Mouse (Mus musculus) hindbrain, embryonic 11.5 days (tissue): Measurements from ENCODE around the gene Ntsr1. TPM values are rescaled to one million over a fixed set of nuclear protein-coding genes. Genes with fewer than 3 reads are reported as not detected.

Experiments
- ATAC-seq: fragments of 200-750 bp; cut with Nextera tagmentation; 2 replicates; pipeline ENCODE4 v1.8.0; 2017; ENCODE audit warnings: mild to moderate bottlenecking, moderate TSS enrichment, moderate library complexity; ENCODE audit not compliant: low FRiP score
- DNase-seq: peaks from one replicate; pipeline ENCODE4 v3.0.0-alpha.2; 2015; ENCODE audit warnings: low spot score
- H3K27ac ChIP-seq: fragments of 300-500 bp; sonication (generic); 2 replicates; pipeline ENCODE4 v1.5.1; 2014; ENCODE audit warnings: mild to moderate bottlenecking, low read depth, low read length
- H3K27me3 ChIP-seq: fragments of 300-500 bp; sonication (generic); 2 replicates; pipeline ENCODE4 v1.6.1; 2014; ENCODE audit warnings: mild to moderate bottlenecking, low read length, moderate library complexity, mixed read lengths; ENCODE audit not compliant: control insufficient read depth, insufficient read depth
- H3K36me3 ChIP-seq: fragments of 300-500 bp; sonication (generic); 2 replicates; pipeline ENCODE4 v1.6.1; 2014; ENCODE audit warnings: mild to moderate bottlenecking, low read length, moderate library complexity, mixed read lengths; ENCODE audit not compliant: control insufficient read depth, insufficient read depth
- H3K4me1 ChIP-seq: fragments of 300-500 bp; sonication (generic); replicated peaks from 2 replicates; pipeline ENCODE4 v1.6.1; 2014; ENCODE audit warnings: low read length, mixed read lengths; ENCODE audit not compliant: control insufficient read depth, insufficient read depth
- H3K4me2 ChIP-seq: fragments of 300-500 bp; sonication (generic); replicated peaks from 2 replicates; pipeline ENCODE4 v1.6.1; 2014; ENCODE audit warnings: mild to moderate bottlenecking, low read depth, low read length
- H3K4me3 ChIP-seq: fragments of 300-500 bp; sonication (generic); 2 replicates; pipeline ENCODE4 v1.5.1; 2014; ENCODE audit warnings: low read depth, low read length
- H3K9ac ChIP-seq: fragments of 300-500 bp; sonication (generic); 2 replicates; pipeline ENCODE4 v1.6.1; 2014; ENCODE audit warnings: low read depth, low read length
- H3K9me3 ChIP-seq: fragments of 300-500 bp; sonication (generic); 2 replicates; pipeline ENCODE4 v1.6.1; 2016; ENCODE audit warnings: low read length; ENCODE audit not compliant: control insufficient read depth
- WGBS: fragments of 180-500 bp; shearing (Covaris S2); extraction: QIAGEN DNeasy Blood & Tissue Kit; methylation state at CpG from one replicate; pipeline ENCODE4 v1.1.7; 2014; 5-methylcytosine and 5-hydroxymethylcytosine counted together
- polyA plus RNA-seq: library from polyadenylated mRNA; unstranded; fragments of >200 nt; fragmentation: Nextera tagmentation; extraction: Ambion mirVana; gene quantifications from 2 replicates; pipeline ENCODE4 v1.2.1, GENCODE M21; 2014

Ntsr1 gene
- polyA plus RNA-seq, 1 experiment from 2014 or later, result 0.15 TPM

DNA sequence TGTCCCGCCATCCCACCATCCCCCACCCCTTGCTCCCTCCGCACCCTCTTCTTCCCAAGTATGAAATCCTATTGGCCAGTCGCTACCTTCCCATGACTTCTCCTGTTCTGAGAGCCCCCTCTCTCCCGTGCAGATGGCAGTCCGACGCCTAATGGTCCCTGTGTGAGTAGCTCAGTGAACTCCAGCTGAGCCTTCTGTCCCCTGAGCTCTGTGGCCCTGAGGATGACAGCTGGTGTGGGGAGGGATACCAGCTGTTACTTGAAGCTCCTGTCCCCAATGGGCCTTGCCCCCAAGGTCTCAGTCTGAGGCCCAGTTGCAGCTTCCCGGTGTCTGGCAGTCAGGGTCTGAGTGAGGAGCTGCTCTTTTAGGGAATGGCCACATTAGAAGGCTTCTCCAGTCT, 33.3 kb upstream of the Ntsr1 start:
- peak; percentile 66 for ATAC-seq
- 49% methylated on average over 7 of the region's 7 CpGs for WGBS
- H3K36me3 ChIP-seq, result no peaks in the 10 kb centered on the region
- 0 out of 2 replicates have a peak, but pooled peaks cover 2% of the 10 kb centered on the region for H3K4me1 ChIP-seq
- H3K4me3 ChIP-seq, result no peak overlapping the region
- DNase-seq, result peak; percentile 57
- no peak overlapping the region for H3K9ac ChIP-seq
- H3K9me3 ChIP-seq, result no peaks in the 10 kb centered on the region
- no peak overlapping the region for H3K4me2 ChIP-seq
- 0 out of 2 replicates have a peak overlapping the region, but pooled peaks have one; percentile 18 for H3K27ac ChIP-seq
- no peaks in the 10 kb centered on the region for H3K27me3 ChIP-seq

DNA sequence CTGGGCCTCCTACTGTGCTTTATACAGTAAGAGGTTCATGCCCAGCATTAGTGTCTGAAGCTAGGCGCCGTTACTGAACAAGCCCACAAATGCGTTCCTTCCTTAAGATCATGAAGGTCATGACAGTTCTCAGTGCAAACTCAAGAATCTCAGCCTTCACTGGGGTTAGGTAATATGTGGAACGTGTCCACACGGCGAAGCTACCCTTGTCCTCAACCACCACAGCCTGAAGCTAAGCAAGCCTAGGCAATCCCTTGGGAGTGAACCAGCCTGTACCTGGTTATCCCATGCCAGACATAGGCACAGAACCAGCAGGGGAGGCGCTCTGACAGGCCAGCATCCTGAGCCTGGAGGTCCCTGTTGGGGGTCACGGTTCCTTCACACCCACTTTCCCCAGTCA, 30.9 kb upstream of the Ntsr1 start:
- DNase-seq, result no peak
- no peak for ATAC-seq
- Histone ChIP-seq H3K9ac (no peak overlapping the region), H3K4me3 (no peak overlapping the region), H3K4me1 (0 out of 2 replicates have a peak, but pooled peaks cover 2% of the 10 kb centered on the region), H3K4me2 (no peak overlapping the region), H3K27ac (no peak overlapping the region), H3K36me3 (no peaks in the 10 kb centered on the region), H3K27me3 (no peaks in the 10 kb centered on the region), H3K9me3 (no peaks in the 10 kb centered on the region)
- WGBS, result 89% methylated on average over 8 of the region's 8 CpGs

DNA sequence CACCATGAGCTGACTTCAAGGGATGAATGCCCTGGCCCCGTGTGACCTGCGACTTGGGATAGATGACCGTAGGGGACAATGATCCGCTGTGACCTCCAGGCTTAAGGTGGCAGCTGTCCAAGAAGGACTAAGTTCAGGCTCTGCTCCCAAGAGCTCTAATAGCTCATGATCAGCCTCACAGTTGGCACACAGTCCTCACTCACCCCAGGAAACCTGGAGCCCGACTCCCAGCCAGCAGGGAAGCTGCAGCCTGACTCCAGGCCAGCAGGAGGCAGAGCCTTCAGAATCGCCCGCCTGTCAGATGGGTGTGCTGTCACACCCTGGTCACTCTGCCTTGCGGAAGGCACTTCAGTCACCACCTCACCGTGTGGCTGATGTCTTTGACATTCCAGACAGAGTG, 30.0 kb upstream of the Ntsr1 start:
- DNase-seq, result no peak
- H3K4me2 ChIP-seq, result no peak overlapping the region
- H3K9ac ChIP-seq, result no peak overlapping the region
- no peak for ATAC-seq
- H3K27me3 ChIP-seq, result no peaks in the 10 kb centered on the region
- 0 out of 2 replicates have a peak, but pooled peaks cover 2% of the 10 kb centered on the region for H3K4me1 ChIP-seq
- no peak overlapping the region for H3K27ac ChIP-seq
- no peak overlapping the region for H3K4me3 ChIP-seq
- WGBS, result 68% methylated on average over 9 of the region's 9 CpGs
- no peaks in the 10 kb centered on the region for H3K36me3 ChIP-seq
- no peaks in the 10 kb centered on the region for H3K9me3 ChIP-seq

DNA sequence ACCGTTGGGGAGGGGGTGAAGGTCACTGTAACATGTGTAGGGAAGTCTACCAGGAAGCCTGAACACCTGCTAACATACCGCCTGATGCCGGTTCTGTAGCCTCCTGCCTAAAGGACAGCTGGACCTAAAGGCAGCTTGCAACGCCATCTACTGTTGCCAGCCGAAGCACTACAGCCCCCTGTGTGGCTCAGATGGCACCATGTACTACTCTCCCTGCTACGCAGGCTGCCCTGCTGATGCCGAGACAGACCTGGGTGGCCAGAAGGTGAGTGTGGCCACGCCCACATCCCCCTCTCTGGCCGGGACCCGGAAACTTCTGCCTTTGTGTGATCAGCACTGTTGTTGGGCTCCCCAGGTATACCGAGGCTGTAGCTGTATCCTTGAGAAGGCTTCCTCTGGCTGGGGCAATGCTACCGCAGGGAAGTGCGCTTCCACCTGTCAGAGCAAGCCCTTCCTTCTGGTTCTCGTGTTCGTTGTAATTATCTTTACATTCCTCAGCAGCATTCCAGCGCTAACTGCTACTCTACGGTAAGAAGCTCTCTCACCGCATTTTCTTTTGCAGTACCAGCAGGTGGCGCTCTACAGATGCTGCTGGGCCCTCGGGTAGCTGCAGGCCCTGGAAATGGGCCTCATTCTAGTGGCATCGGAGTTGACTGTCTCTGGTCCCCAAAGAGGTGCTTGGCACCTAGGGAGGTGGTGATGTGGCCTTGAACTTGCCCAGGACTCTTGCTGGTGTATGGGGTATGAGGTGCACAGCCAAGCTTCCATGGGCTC, 27.3 kb upstream of the Ntsr1 start:
- Histone ChIP-seq H3K36me3 (no peaks in the 10 kb centered on the region), H3K27ac (no peak overlapping the region), H3K4me3 (no peak overlapping the region), H3K4me1 (no peaks in the 10 kb centered on the region), H3K27me3 (no peaks in the 10 kb centered on the region), H3K9me3 (no peaks in the 10 kb centered on the region), H3K4me2 (no peak overlapping the region), H3K9ac (no peak overlapping the region)
- WGBS, result 7% methylated on average over 21 of the region's 21 CpGs
- peak; percentile 50; the same call in 1 of the 2 replicates for ATAC-seq
- peak; percentile 70 for DNase-seq

DNA sequence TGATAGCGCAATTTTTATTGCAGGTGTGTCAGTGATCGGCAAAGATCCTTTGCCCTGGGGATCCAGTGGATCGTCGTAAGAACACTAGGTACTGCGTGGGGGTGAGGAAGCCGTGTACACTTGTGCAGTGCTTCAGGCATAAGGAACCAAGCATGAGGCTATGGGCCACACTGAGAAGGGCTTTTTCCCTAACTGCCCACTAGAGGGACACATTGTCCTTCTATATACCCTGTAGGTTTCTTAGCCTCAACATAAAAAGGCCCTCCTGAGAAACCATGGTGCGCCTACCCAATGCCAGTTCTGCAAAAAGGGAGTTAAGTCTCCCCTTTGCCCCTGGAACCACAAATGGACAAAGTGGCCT, 26.7 kb upstream of the Ntsr1 start:
- DNase-seq (peak; percentile 84), ATAC-seq (peak; percentile 83)
- H3K9ac ChIP-seq, result no peak overlapping the region
- H3K36me3 ChIP-seq, result no peaks in the 10 kb centered on the region
- no peaks in the 10 kb centered on the region for H3K9me3 ChIP-seq
- H3K4me1 ChIP-seq, result no peaks in the 10 kb centered on the region
- H3K27ac ChIP-seq, result no peak overlapping the region
- no peaks in the 10 kb centered on the region for H3K27me3 ChIP-seq
- H3K4me3 ChIP-seq, result no peak overlapping the region
- no peak overlapping the region for H3K4me2 ChIP-seq
- WGBS, result 43% methylated on average over 7 of the region's 7 CpGs

DNA sequence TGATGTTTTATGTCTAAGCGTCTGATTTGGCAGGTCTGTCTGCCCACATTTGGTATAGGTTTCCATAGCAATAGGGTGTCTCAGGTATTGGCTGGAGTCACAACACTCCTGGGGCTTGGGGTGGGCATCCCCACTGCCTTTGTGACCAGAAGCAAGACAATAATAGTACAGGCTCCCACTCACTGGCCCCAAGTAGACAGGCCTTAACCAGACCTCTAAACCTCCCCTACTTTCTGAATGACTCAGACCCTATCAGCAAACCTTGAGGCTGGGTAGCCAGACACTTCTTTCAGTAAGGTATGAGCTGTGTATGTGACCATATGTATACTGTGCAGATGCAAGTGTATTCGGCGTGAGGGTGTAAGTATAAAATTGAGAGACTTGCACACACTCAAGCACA, 24.9 kb upstream of the Ntsr1 start:
- Histone ChIP-seq H3K4me3 (no peak overlapping the region), H3K4me2 (no peak overlapping the region), H3K36me3 (no peaks in the 10 kb centered on the region), H3K9ac (no peak overlapping the region), H3K4me1 (no peaks in the 10 kb centered on the region), H3K27me3 (no peaks in the 10 kb centered on the region), H3K9me3 (no peaks in the 10 kb centered on the region), H3K27ac (no peak overlapping the region)
- 91% methylated on average over 3 of the region's 3 CpGs for WGBS
- ATAC-seq (no peak), DNase-seq (no peak)

DNA sequence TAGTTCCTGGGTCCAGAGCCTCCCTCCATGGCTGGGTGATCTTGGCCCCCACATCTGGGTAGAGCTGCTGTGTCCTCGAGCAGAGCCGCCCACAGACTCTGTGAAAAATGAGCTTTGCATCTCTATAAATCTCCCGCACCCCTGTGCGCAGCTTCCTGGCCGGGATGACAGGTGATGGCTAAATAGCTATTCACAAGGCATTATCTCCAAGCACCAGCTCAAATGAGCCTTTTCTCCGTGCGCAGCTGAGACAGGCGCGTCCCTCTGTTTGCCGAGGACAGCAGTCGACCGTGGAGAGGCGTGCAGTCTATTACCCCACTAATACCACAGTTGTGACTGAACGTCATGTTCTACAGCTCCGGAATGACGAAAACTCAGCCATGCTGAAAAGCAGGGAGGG, 17.5 kb upstream of the Ntsr1 start:
- H3K4me1 ChIP-seq, result no peaks in the 10 kb centered on the region; the same call in 1 of the 2 replicates
- 0 out of 2 replicates have a peak overlapping the region, but pooled peaks have one; percentile 31 for H3K27ac ChIP-seq
- peak; percentile 84 for ATAC-seq
- H3K9ac ChIP-seq, result no peak overlapping the region
- H3K4me2 ChIP-seq, result peak overlapping the region; percentile 12; the same call in 1 of the 2 replicates
- no peaks in the 10 kb centered on the region for H3K9me3 ChIP-seq
- H3K27me3 ChIP-seq, result no peaks in the 10 kb centered on the region; the same call in 1 of the 2 replicates
- DNase-seq, result peak; percentile 60
- WGBS, result 22% methylated on average over 16 of the region's 16 CpGs
- H3K36me3 ChIP-seq, result no peaks in the 10 kb centered on the region
- no peak overlapping the region for H3K4me3 ChIP-seq

DNA sequence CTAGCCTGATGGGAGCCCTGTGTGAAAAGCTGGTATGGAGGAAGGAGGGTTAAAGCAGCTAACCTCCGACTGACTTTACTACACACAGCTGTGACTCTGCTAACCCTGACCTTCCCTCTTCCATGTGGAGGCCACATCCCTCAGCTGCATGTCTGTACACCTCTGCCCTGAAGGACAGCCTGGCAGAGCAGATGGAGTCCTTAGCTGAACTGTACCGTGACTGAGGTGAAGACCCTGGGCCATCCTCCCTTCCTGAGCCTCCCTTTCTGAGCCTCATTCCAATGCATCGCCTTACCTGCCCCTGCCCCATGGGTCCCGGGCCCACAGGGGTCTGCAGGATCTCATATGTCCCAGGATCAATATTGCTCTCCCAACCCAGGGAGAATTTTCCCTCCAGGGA, 14.9 kb upstream of the Ntsr1 start:
- Histone ChIP-seq H3K9me3 (no peaks in the 10 kb centered on the region), H3K9ac (no peak overlapping the region), H3K36me3 (no peaks in the 10 kb centered on the region), H3K4me3 (no peak overlapping the region), H3K4me1 (peaks cover 2% of the 10 kb centered on the region; the same call in 1 of the 2 replicates), H3K27me3 (no peaks in the 10 kb centered on the region; the same call in 1 of the 2 replicates), H3K4me2 (no peak overlapping the region), H3K27ac (0 out of 2 replicates have a peak overlapping the region, but pooled peaks have one; percentile 2)
- 55% methylated on average over 4 of the region's 4 CpGs for WGBS
- DNase-seq (no peak), ATAC-seq (no peak)

DNA sequence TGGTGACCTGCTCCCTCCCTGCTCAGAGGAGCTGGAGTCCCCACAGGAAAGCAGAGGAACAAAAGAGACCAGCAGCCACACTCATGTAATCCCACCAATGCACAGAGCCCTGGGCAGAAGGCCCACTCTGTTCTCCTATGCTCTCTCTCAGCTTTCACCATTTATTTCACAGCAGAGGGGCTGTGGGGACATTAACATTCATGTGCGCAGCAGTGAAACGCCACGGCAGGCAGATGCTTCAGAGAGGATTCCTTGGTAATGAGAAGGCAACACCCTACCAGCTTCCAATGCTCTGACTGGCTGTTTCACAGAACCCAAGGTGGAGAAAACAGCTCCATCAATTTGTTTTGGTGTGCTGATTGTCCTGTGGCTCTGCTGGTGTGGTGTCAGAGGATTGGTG, 14.5 kb upstream of the Ntsr1 start:
- Histone ChIP-seq H3K27me3 (no peaks in the 10 kb centered on the region; the same call in 1 of the 2 replicates), H3K9ac (no peak overlapping the region), H3K4me1 (peaks cover 2% of the 10 kb centered on the region; the same call in 1 of the 2 replicates), H3K27ac (no peak overlapping the region), H3K36me3 (no peaks in the 10 kb centered on the region), H3K4me2 (no peak overlapping the region), H3K4me3 (no peak overlapping the region), H3K9me3 (no peaks in the 10 kb centered on the region)
- no peak for ATAC-seq
- 41% methylated on average over 3 of the region's 3 CpGs for WGBS
- DNase-seq, result no peak
